Mouse (Mus musculus) heart, adult 2 months (tissue): ENCODE results near the gene Bmper.

Experiments
- CTCF ChIP-seq: fragments of 200-600 bp; IDR thresholded peaks from 2 replicates; pipeline ENCODE4 v1.8.1; 2022; ENCODE audit warnings: antibody characterized with exemption, mild to moderate bottlenecking, moderate library complexity
- EP300 ChIP-seq: fragments of 200-500 bp; IDR thresholded peaks from 2 replicates; pipeline ENCODE4 v1.6.1; 2011; ENCODE audit warnings: low read depth, low read length, control low read depth; ENCODE audit not compliant: insufficient read depth

GRCm38 (mm10) chr9:23256576-23256975 lies 33.7 kb downstream of the Bmper start:
- TF ChIP-seq CTCF (no peak), EP300 (no peak)
